ENCODE assay signal across 18 mouse cellular contexts in the genomic region with DNA sequence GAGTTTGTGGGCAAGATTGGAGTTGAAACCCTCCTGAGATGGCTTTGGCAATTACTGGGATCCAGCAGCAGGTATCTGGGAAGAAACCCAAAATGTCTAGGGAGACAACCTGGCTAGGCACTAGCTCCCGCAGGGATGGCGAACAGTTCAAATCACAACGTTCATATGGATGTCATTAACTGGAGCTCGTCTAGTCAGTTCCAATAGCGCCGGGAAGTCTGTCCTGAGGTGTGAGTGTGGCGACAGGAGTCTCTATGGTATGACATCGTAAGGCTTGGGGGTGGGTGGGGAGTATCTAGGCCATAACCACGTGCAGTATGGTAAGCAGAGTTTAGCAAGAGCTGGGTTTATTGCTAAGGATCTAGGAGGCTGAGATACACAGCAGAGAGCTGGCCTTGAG. TPM values are rescaled to one million over a fixed set of nuclear protein-coding genes. Genes with fewer than 3 reads are reported as not detected.
DNase-seq lines count a peak whose midpoint lies in the region; ATAC-seq lines count a peak whose summit lies in the region.
"Had no signal": no experiment of that assay in that cellular context is flagged by ENCODE, and none has a peak within 500 bp of the region (broad histone marks: within the 10 kb centered on the region; RNA-seq: fewer than 3 reads in every experiment).

No protein-coding gene starts in this region.

- DNase-seq in heart, adult 11 months, result peak; percentile 61
- no peak for DNase-seq in heart, postnatal 36 days
- DNase-seq in cerebellum, postnatal 10 days, result peak; percentile 81 to 87
- no peak for DNase-seq in kidney, postnatal 25 days
- DNase-seq in adrenal gland, adult 8-10 months, result no peak
- DNase-seq: heart, postnatal 14 days; kidney, adult 11 months; liver, embryonic 13.5 days; thymus, postnatal 4 days had no signal

- WGBS in embryonic facial prominence, embryonic 15.5 days, result 37% methylated on average over 9 of the region's 9 CpGs
- 30% methylated on average over 9 of the region's 9 CpGs for WGBS in limb, embryonic 15.5 days
- WGBS in intestine, embryonic 16.5 days, result 85% methylated on average over 9 of the region's 9 CpGs

- H3K9ac ChIP-seq in embryonic facial prominence, embryonic 15.5 days, result no peak overlapping the region
- no peak overlapping the region for H3K9ac ChIP-seq in limb, embryonic 15.5 days
- no peak overlapping the region for H3K9ac ChIP-seq in intestine, embryonic 16.5 days (ENCODE audit: low read depth, low read length)
- H3K9ac ChIP-seq: liver, embryonic 13.5 days; midbrain, embryonic 13.5 days; neural tube, embryonic 15.5 days had no signal

- no peak overlapping the region for H3K4me2 ChIP-seq in embryonic facial prominence, embryonic 15.5 days (replicated peaks)
- H3K4me2 ChIP-seq in limb, embryonic 15.5 days, result no peak overlapping the region
- H3K4me2 ChIP-seq in intestine, embryonic 16.5 days (ENCODE audit: low read depth, low read length), result no peak overlapping the region
- H3K4me2 ChIP-seq: heart, embryonic 11.5 days; liver, embryonic 13.5 days; midbrain, embryonic 13.5 days; neural tube, embryonic 15.5 days had no signal

- no peak overlapping the region for H3K27ac ChIP-seq in embryonic facial prominence, embryonic 15.5 days (replicated peaks)
- 0 out of 2 replicates have a peak overlapping the region, but pooled peaks have one; percentile 60 for H3K27ac ChIP-seq in limb, embryonic 15.5 days
- H3K27ac ChIP-seq in intestine, embryonic 16.5 days (ENCODE audit: low read length), result no peak overlapping the region
- H3K27ac ChIP-seq: kidney, postnatal 0 days; liver, embryonic 13.5 days; midbrain, embryonic 13.5 days; neural tube, embryonic 15.5 days had no signal

- intact Hi-C loops in heart, postnatal 36 days (cut with DNase I), result no loop called here

- no peak overlapping the region for H3K4me3 ChIP-seq in embryonic facial prominence, embryonic 15.5 days (replicated peaks)
- H3K4me3 ChIP-seq in limb, embryonic 15.5 days, result no peak overlapping the region
- H3K4me3 ChIP-seq in intestine, embryonic 16.5 days (ENCODE audit: low read length), result no peak overlapping the region
- H3K4me3 ChIP-seq: liver, embryonic 13.5 days; midbrain, embryonic 13.5 days; neural tube, embryonic 15.5 days had no signal

- H3K9me3 ChIP-seq in embryonic facial prominence, embryonic 15.5 days (replicated peaks), result no peaks in the 10 kb centered on the region
- no peaks in the 10 kb centered on the region for H3K9me3 ChIP-seq in limb, embryonic 15.5 days
- no peaks in the 10 kb centered on the region for H3K9me3 ChIP-seq in intestine, embryonic 16.5 days (ENCODE audit: control insufficient read depth, low read length)
- H3K9me3 ChIP-seq: liver, embryonic 13.5 days; midbrain, embryonic 13.5 days; neural tube, embryonic 15.5 days had no signal

- 0 out of 2 replicates have a peak, but pooled peaks have one; percentile 19 for ATAC-seq in embryonic facial prominence, embryonic 15.5 days (ENCODE audit: insufficient number of reproducible peaks, low FRiP score, low TSS enrichment, low read depth)
- ATAC-seq in limb, embryonic 15.5 days (ENCODE audit: insufficient number of reproducible peaks, low FRiP score, low TSS enrichment, low read depth), result no peak
- ATAC-seq in intestine, embryonic 16.5 days, result no peak
- ATAC-seq: hindbrain, embryonic 16.5 days; midbrain, embryonic 13.5 days had no signal

- H3K36me3 ChIP-seq in embryonic facial prominence, embryonic 15.5 days, result no peaks in the 10 kb centered on the region
- no peaks in the 10 kb centered on the region for H3K36me3 ChIP-seq in limb, embryonic 15.5 days
- no peaks in the 10 kb centered on the region for H3K36me3 ChIP-seq in intestine, embryonic 16.5 days (ENCODE audit: control insufficient read depth, insufficient read depth, low read length)
- H3K36me3 ChIP-seq: liver, embryonic 13.5 days had no signal

- H3K27me3 ChIP-seq in embryonic facial prominence, embryonic 15.5 days, result no peaks in the 10 kb centered on the region
- H3K27me3 ChIP-seq in limb, embryonic 15.5 days, result no peaks in the 10 kb centered on the region
- H3K27me3 ChIP-seq in intestine, embryonic 16.5 days (replicated peaks; ENCODE audit: control insufficient read depth, insufficient read depth, low read length), result no peaks in the 10 kb centered on the region
- H3K27me3 ChIP-seq: CH12.LX; liver, embryonic 13.5 days; midbrain, embryonic 13.5 days; neural tube, embryonic 15.5 days had no signal

- H3K4me1 ChIP-seq in embryonic facial prominence, embryonic 15.5 days, result peaks cover 8% of the 10 kb centered on the region; the same call in 1 of the 2 replicates
- H3K4me1 ChIP-seq in limb, embryonic 15.5 days, result peaks cover 14% of the 10 kb centered on the region
- H3K4me1 ChIP-seq in intestine, embryonic 16.5 days (ENCODE audit: control insufficient read depth, insufficient read depth, low read length), result no peaks in the 10 kb centered on the region
- H3K4me1 ChIP-seq: midbrain, embryonic 13.5 days had no signal

RNA-seq across cellular contexts. Expression of a gene that starts 46.4 kb away (rescaled TPM):
- 10 to 100 TPM; 10.6 to 14.8 TPM for total RNA-seq in heart, postnatal 36 days (2021)
- polyA plus RNA-seq in embryonic facial prominence, embryonic 15.5 days (2015; fragmentation: Nextera tagmentation; extraction: Ambion mirVana), result 15.7 and 18.8 TPM in 2 replicates
- 13.8 and 14.3 TPM in 2 replicates for polyA plus RNA-seq in limb, embryonic 15.5 days (2015; fragmentation: Nextera tagmentation; extraction: Ambion mirVana)
- total RNA-seq in adrenal gland, adult 8-10 months (2022), result 10 to 100 TPM; 14.4 to 19.6 (median 16.5) TPM
- polyA plus RNA-seq in intestine, embryonic 16.5 days (2015; fragmentation: Nextera tagmentation; extraction: Ambion mirVana), result 18.7 and 19.9 TPM in 2 replicates

RNA-seq across cellular contexts. Expression of a gene that starts 46.5 kb away (rescaled TPM):
- 1 to 10 TPM in 1 of 2 experiments, under 1 TPM in 1; 0.97 to 1.5 TPM for total RNA-seq in heart, postnatal 36 days (2021)
- 8.2 and 8.7 TPM in 2 replicates for polyA plus RNA-seq in embryonic facial prominence, embryonic 15.5 days (2015; fragmentation: Nextera tagmentation; extraction: Ambion mirVana)
- polyA plus RNA-seq in limb, embryonic 15.5 days (2015; fragmentation: Nextera tagmentation; extraction: Ambion mirVana), result 4.9 and 5.6 TPM in 2 replicates
- 1 to 10 TPM; 3.9 to 9.4 (median 6.1) TPM for total RNA-seq in adrenal gland, adult 8-10 months (2022)
- polyA plus RNA-seq in intestine, embryonic 16.5 days (2015; fragmentation: Nextera tagmentation; extraction: Ambion mirVana), result 3.0 and 3.3 TPM in 2 replicates

Comparison
In these comparisons a context has a peak if more than half of its experiments do, and no peak if none do; other contexts are left out.
1. DNase-seq: peak in heart, adult 11 months (single experiment) and cerebellum, postnatal 10 days (2 of 2); none in heart, postnatal 36 days (0 of 2), kidney, postnatal 25 days (0 of 2) and adrenal gland, adult 8-10 months (single experiment).